Mouse (Mus musculus): ENCODE data around the gene Rbak. TPM values are rescaled to one million over a fixed set of nuclear protein-coding genes. Genes with fewer than 3 reads are reported as not detected.
"Not testable (repeated sequence)": the region's sequence is repeated elsewhere in the genome, so short reads cannot be mapped to it uniquely, and the experiment has no call there.

The Rbak gene
- polyA plus RNA-seq, 1 experiment from 2014 or later, result 8.9 TPM

DNA sequence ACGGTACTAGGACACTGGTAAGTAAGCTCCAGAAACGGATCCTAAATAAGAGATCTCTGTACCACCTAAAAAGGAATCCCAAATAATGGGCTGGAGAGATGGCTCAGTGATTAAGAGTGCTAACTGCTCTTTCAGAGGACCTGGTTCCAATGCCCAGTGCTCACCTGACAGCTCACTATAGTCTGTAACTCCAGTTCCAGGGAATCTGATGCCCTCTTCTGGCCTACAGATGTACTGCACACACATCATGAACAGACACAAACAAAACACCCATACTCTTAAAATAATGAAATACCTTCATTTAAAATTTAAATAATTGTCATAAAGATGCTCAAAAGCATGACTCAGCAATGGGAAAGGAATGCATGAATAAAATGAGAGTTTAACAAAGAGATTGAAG is 31.0 kb downstream of the Rbak start:
- H3K4me1 ChIP-seq (replicated peaks; ENCODE audit: control insufficient read depth, insufficient read depth, low read length), result no peaks in the 10 kb centered on the region

DNA sequence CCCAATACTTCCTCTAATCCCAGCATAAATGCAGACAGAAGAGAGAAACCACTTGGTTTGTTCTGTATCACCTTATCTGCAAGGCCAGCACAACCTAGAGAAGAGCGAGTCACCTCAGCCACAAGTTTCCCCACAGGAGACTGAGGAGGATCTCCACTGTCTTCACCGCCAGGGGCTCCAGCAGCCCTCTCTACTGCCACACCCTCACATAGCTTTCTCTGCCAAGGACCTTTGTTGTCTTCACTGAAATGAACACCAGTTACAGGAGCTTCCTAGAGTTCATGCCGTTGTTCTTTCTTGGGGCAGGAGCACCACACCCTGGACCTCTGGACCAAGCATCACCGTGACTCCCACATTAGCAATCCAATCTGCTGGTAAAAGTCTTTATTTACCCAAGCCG is 31.9 kb downstream of the Rbak start:
- no peak overlapping the region for H3K27ac ChIP-seq (ENCODE audit: low read depth, low read length)
- H3K36me3 ChIP-seq (ENCODE audit: control insufficient read depth, insufficient read depth, low read length), result no peaks in the 10 kb centered on the region
- no peak overlapping the region for H3K9ac ChIP-seq (ENCODE audit: low read depth, low read length)
- 82% methylated on average over 5 of the region's 5 CpGs for WGBS
- peaks cover 2% of the 10 kb centered on the region for H3K9me3 ChIP-seq (ENCODE audit: control insufficient read depth, low read length)
- no peak overlapping the region for H3K4me2 ChIP-seq
- H3K4me1 ChIP-seq (replicated peaks; ENCODE audit: control insufficient read depth, insufficient read depth, low read length), result no peaks in the 10 kb centered on the region
- H3K4me3 ChIP-seq (ENCODE audit: low read depth, low read length), result no peak overlapping the region
- DNase-seq (ENCODE audit: low spot score), result no peak
- peaks cover 2% of the 10 kb centered on the region; the same call in 1 of the 2 replicates for H3K27me3 ChIP-seq (replicated peaks; ENCODE audit: control insufficient read depth, insufficient read depth, low read length)
- ATAC-seq (replicated peaks; ENCODE audit: low FRiP score), result no peak

More for the DNA sequence above, 31.0 kb downstream of the Rbak start:
- ATAC-seq (replicated peaks; ENCODE audit: low FRiP score), result no peak
- Histone ChIP-seq H3K4me3 (ENCODE audit: low read depth, low read length) (no peak overlapping the region), H3K36me3 (ENCODE audit: control insufficient read depth, insufficient read depth, low read length) (no peaks in the 10 kb centered on the region), H3K9ac (ENCODE audit: low read depth, low read length) (no peak overlapping the region), H3K27ac (ENCODE audit: low read depth, low read length) (no peak overlapping the region), H3K27me3 (replicated peaks; ENCODE audit: control insufficient read depth, insufficient read depth, low read length) (peaks cover 1% of the 10 kb centered on the region; the same call in 1 of the 2 replicates), H3K4me2 (no peak overlapping the region), H3K9me3 (ENCODE audit: control insufficient read depth, low read length) (peaks cover 2% of the 10 kb centered on the region)
- DNase-seq (ENCODE audit: low spot score), result no peak
- 85% methylated on average over 2 of the region's 2 CpGs for WGBS

DNA sequence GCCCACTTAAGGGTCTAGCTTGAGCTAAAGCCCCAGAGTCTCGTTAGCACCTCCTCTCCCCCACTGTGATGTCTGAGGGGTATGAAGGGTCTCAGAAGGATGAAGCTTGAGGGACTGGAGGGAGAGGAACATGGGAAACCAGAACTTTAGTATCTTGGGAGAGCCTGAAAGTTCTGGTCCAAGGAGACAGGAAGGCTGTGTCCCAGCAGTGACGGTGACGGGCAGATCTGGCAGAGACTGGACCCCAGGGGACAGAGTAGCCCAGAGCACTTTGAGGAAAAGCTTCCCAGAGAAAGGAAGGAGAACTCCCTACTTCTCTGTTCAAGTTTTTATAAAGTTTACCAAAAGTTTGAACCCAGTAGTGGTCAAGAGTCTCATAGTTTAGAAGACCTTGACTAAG is 33.1 kb downstream of the Rbak start, which contains the start of gene Olfr718-ps1:
TSS of gene Olfr718-ps1 (minus strand) at position 101 of the 400 bp plus-strand sequence.
- WGBS, result 67% methylated on average over 3 of the region's 3 CpGs

DNA sequence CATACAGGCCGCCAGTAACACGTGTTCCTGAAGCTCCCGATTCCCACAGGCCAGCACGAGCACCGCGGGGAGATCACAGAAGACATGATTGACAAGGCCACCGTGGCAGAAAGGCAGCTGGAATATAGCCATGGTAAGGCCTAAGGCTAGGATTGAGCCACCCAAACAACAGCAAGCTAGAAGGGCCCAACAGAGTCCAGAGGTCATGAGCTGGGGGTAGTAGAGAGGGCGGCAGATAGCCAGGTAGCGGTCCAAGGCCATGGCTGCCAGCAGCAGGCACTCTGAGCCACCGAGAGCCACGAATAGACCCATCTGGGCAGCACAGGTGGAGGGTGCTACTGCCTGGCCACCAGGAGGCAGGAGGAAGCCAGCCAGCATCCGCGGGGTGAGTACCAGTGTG is 43.0 kb downstream of the Rbak start:
- DNase-seq (ENCODE audit: low spot score) (no peak), ATAC-seq (replicated peaks; ENCODE audit: low FRiP score) (peak; percentile 26)
- H3K27ac ChIP-seq (ENCODE audit: low read depth, low read length), result no peak overlapping the region
- no peak overlapping the region for H3K9ac ChIP-seq (ENCODE audit: low read depth, low read length)
- peaks cover 4% of the 10 kb centered on the region; the same call in 1 of the 2 replicates for H3K4me1 ChIP-seq (replicated peaks; ENCODE audit: control insufficient read depth, insufficient read depth, low read length)
- H3K36me3 ChIP-seq (ENCODE audit: control insufficient read depth, insufficient read depth, low read length), result no peaks in the 10 kb centered on the region
- no peaks in the 10 kb centered on the region; the same call in 1 of the 2 replicates for H3K27me3 ChIP-seq (replicated peaks; ENCODE audit: control insufficient read depth, insufficient read depth, low read length)
- no peaks in the 10 kb centered on the region for H3K9me3 ChIP-seq (ENCODE audit: control insufficient read depth, low read length)
- no peak overlapping the region for H3K4me3 ChIP-seq (ENCODE audit: low read depth, low read length)
- H3K4me2 ChIP-seq, result no peak overlapping the region
- 79% methylated on average over 13 of the region's 13 CpGs for WGBS

More for the DNA sequence above, 33.1 kb downstream of the Rbak start, which contains the start of gene Olfr718-ps1:
- ATAC-seq (replicated peaks; ENCODE audit: low FRiP score) (no peak), DNase-seq (ENCODE audit: low spot score) (no peak)
- Histone ChIP-seq H3K27me3 (replicated peaks; ENCODE audit: control insufficient read depth, insufficient read depth, low read length) (peaks cover 2% of the 10 kb centered on the region; the same call in 1 of the 2 replicates), H3K36me3 (ENCODE audit: control insufficient read depth, insufficient read depth, low read length) (no peaks in the 10 kb centered on the region), H3K4me2 (no peak within 1 kb of the TSS), H3K27ac (ENCODE audit: low read depth, low read length) (no peak within 1 kb of the TSS), H3K9ac (ENCODE audit: low read depth, low read length) (no peak within 1 kb of the TSS), H3K4me3 (ENCODE audit: low read depth, low read length) (no peak within 1 kb of the TSS), H3K9me3 (ENCODE audit: control insufficient read depth, low read length) (peaks cover 2% of the 10 kb centered on the region), H3K4me1 (replicated peaks; ENCODE audit: control insufficient read depth, insufficient read depth, low read length) (no peaks in the 10 kb centered on the region)

DNA sequence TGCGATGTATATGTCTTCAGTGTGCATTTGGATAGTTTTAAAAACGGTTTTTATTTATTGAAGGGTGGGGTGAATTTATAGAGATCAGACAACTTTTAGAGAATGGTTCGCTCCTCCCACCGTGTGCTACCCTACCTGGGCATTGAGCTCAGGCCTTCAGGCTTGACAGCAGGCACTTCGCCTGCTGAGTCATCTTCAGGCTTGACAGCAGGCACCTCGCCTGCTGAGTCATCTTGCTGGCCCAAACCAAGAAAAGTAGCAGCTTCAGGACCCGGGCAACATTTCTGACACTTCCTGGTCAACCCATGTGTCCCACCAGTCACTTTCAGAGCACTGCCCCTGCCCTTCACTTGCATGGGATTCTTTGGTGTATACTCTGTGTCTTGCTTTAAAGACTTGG is 45.5 kb downstream of the Rbak start:
- no peak for ATAC-seq (replicated peaks; ENCODE audit: low FRiP score)
- Histone ChIP-seq H3K27ac (ENCODE audit: low read depth, low read length) (no peak overlapping the region), H3K4me3 (ENCODE audit: low read depth, low read length) (no peak overlapping the region), H3K4me2 (no peak overlapping the region), H3K9ac (ENCODE audit: low read depth, low read length) (no peak overlapping the region), H3K9me3 (ENCODE audit: control insufficient read depth, low read length) (peaks cover 5% of the 10 kb centered on the region; the same call in 1 of the 2 replicates), H3K36me3 (ENCODE audit: control insufficient read depth, insufficient read depth, low read length) (no peaks in the 10 kb centered on the region), H3K4me1 (replicated peaks; ENCODE audit: control insufficient read depth, insufficient read depth, low read length) (peaks cover 5% of the 10 kb centered on the region; the same call in 1 of the 2 replicates), H3K27me3 (replicated peaks; ENCODE audit: control insufficient read depth, insufficient read depth, low read length) (no peaks in the 10 kb centered on the region; the same call in 1 of the 2 replicates)
- 66% methylated on average over 7 of the region's 7 CpGs for WGBS
- DNase-seq (ENCODE audit: low spot score), result no peak

DNA sequence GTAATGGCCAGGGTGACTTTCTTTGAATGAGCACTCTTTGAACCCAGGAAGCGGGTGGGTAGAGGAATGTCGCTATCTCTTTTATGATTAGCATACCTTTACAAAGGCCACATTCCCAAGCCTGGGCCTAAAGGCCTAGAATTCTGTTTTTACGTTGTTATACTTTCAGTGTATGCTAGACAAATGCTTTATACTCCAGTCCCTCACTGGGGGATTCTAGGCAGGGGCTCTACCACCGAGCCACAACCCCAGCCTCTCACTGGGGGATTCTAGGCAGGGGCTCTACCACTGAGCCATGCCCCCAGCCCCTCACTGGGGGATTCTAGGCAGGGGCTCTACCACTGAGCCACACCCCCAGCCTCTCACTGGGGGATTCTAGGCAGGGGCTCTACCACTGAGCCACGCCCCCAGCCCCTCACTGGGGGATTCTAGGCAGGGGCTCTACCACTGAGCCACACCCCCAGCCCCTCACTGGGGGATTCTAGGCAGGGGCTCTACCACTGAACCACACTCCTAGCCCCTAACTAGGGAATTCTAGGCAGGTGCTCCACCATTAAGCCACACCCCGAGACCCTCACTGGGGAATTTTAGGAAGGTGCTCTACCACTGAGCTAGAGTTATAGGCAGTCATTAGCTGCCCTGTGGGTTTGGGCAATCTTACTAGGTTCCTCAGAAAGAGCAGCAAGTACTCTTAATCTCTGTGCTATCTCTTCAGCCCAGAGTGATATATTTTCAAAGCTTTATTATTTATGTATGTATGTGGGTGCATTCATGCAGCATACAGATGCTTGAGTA is 46.2 kb downstream of the Rbak start:
- H3K4me1 ChIP-seq (replicated peaks; ENCODE audit: control insufficient read depth, insufficient read depth, low read length); H3K36me3 ChIP-seq (ENCODE audit: control insufficient read depth, insufficient read depth, low read length); H3K4me2 ChIP-seq; H3K4me3 ChIP-seq (ENCODE audit: low read depth, low read length); H3K27me3 ChIP-seq (replicated peaks; ENCODE audit: control insufficient read depth, insufficient read depth, low read length); H3K9me3 ChIP-seq (ENCODE audit: control insufficient read depth, low read length); ATAC-seq (replicated peaks; ENCODE audit: low FRiP score); H3K9ac ChIP-seq (ENCODE audit: low read depth, low read length); H3K27ac ChIP-seq (ENCODE audit: low read depth, low read length); DNase-seq (ENCODE audit: low spot score): not testable (repeated sequence)
- 73% methylated on average over 3 of the region's 6 CpGs for WGBS

DNA sequence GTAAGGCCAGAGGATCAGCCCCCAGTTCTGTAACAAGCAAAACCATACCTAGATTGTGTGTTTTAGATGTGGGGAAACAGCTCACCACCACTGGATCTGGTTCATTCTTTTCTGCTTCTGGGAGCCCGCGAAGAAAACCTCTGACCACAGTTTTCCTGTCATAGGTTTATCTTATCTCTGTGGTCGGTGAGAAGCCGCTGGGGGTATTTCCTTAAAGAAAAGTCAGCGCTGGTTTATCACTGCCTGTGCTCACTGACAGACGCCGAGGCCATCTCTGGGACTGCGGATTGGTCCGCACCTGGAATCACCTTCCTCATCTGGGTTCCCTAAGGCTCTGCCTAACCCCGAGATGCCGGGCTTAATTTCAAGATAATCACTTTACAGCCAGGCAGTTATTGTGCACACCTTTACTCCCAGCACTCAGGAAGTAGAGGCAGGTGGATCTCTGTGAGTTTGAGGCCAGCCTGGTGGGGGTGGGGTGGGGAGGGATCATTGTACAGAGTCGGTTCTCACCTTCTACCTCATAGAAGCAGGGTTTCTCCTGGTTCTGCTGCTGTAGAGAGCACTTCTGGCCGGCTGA is 47.5 kb downstream of the Rbak start:
- no peaks in the 10 kb centered on the region for H3K36me3 ChIP-seq (ENCODE audit: control insufficient read depth, insufficient read depth, low read length)
- H3K4me2 ChIP-seq, result no peak overlapping the region
- peaks cover 7% of the 10 kb centered on the region; the same call in 1 of the 2 replicates for H3K9me3 ChIP-seq (ENCODE audit: control insufficient read depth, low read length)
- 30% methylated on average over 13 of the region's 13 CpGs for WGBS
- ATAC-seq (replicated peaks; ENCODE audit: low FRiP score), result no peak
- H3K4me1 ChIP-seq (replicated peaks; ENCODE audit: control insufficient read depth, insufficient read depth, low read length), result peaks cover 5% of the 10 kb centered on the region; the same call in 1 of the 2 replicates
- H3K27ac ChIP-seq (ENCODE audit: low read depth, low read length), result no peak overlapping the region
- H3K4me3 ChIP-seq (ENCODE audit: low read depth, low read length), result no peak overlapping the region
- DNase-seq (ENCODE audit: low spot score), result no peak
- H3K9ac ChIP-seq (ENCODE audit: low read depth, low read length), result no peak overlapping the region
- H3K27me3 ChIP-seq (replicated peaks; ENCODE audit: control insufficient read depth, insufficient read depth, low read length), result peaks cover 8% of the 10 kb centered on the region; the same call in 1 of the 2 replicates

DNA sequence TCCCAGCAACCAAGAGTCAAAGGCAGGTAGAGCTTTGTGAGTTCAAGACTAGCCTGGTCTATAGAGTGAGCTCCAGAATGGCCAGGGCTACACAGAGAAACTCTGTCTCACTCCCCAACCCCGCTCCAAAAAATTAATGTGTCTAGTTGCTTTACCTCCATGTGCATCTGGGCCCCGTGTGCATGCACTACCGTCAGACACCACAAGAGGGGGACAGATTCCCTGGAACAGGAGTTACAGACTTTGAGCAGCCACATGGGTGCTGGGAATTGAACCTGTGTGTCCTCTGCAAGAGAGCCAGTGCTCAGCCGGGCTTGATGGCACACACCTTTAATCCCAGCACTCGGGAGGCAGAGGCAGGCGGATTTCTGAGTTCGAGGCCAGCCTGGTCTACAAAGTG is 50.2 kb downstream of the Rbak start:
- H3K4me2 ChIP-seq, result no peak overlapping the region
- no peak overlapping the region for H3K27ac ChIP-seq (ENCODE audit: low read depth, low read length)
- no peaks in the 10 kb centered on the region for H3K36me3 ChIP-seq (ENCODE audit: control insufficient read depth, insufficient read depth, low read length)
- ATAC-seq (replicated peaks; ENCODE audit: low FRiP score) (no peak), DNase-seq (ENCODE audit: low spot score) (peak; percentile 39)
- H3K4me1 ChIP-seq (replicated peaks; ENCODE audit: control insufficient read depth, insufficient read depth, low read length), result peaks cover 5% of the 10 kb centered on the region; the same call in 1 of the 2 replicates
- peaks cover 8% of the 10 kb centered on the region for H3K27me3 ChIP-seq (replicated peaks; ENCODE audit: control insufficient read depth, insufficient read depth, low read length)
- WGBS, result 86% methylated on average over 7 of the region's 7 CpGs
- H3K9me3 ChIP-seq (ENCODE audit: control insufficient read depth, low read length), result peaks cover 7% of the 10 kb centered on the region; the same call in 1 of the 2 replicates
- H3K4me3 ChIP-seq (ENCODE audit: low read depth, low read length), result no peak overlapping the region
- H3K9ac ChIP-seq (ENCODE audit: low read depth, low read length), result no peak overlapping the region

Data from liver, embryonic 11.5 days (tissue).